Mouse (Mus musculus) heart, adult 11 months (tissue): ENCODE measurements at regions not wholly inside any gene's neighbourhood (a gene's known extent, or its start where the extent isn't known, plus 50 kb on each side); places are given as distances from the start of the nearest gene placed in this dataset.
"Not testable (repeated sequence)": the region's sequence is repeated elsewhere in the genome, so short reads cannot be mapped to it uniquely, and the experiment has no call there.

Source experiments
- DNase-seq: peaks from one replicate; pipeline ENCODE4 v3.0.0; 2022

DNA sequence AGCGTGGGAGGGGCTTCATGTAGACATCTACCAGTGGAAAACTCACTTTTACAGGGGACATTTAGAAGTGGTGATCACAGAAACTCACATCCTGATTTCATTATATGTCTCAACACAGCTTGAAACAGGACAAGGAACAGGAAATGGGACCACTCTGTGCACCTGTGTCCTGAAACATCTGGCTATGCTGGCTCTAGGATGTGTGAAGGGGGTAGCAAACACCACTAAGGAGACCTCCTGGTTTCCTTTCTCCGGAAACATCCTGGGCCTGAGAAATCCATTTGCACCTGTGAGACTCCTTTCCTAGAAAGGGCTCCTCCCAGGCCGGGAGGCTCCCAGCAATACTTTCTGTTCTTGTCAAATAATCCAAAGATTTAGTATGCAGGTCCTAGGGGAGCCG, 167.1 kb downstream of the Opa1 start:
- no peak for DNase-seq

- no peak for DNase-seq
Observed at GRCm38 (mm10) chr16:29749167-29749566, 170.0 kb downstream of the Opa1 start.

GRCm38 (mm10) chr16:29754579-29755199, 175.6 kb downstream of the Opa1 start:
- no peak for DNase-seq

DNA sequence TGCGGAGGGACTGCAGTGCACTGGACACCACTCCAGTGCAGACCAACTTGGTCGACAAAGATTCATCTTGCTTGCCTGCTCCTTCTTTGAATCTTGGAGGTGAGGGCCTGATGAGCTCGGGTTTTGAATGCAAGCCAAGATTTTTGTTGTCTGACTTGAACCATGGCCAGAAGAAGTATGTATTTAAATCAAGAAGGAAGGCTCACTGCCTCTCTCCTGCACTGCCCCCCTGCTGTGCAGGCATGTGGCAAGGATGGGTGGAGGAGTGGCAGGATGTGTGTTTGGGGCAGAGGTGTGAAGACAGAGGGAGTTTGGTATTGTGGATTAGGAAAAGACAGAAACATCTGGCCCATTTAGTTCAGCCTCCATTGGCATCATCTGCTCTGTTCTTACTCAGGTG, 179.1 kb downstream of the Opa1 start:
- DNase-seq, result no peak

DNA sequence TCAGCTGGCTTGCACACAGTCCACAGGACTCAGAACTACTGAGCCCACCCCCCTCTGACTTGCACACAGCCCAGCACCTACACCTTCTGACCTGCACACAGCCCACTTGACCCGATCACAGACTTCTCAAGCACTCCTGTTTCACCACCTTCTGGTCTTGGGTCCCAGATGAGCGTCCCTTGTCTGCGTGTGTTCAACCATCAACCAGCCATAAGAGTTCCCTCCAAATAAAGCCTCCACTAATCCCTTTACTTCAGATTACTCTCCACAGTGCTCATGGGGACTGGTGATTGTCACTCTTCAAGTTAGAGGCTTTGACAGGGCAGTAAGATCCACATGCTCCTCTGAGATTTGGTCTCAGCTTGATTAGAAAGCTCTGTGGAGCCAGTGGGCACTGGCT, 180.3 kb downstream of the Opa1 start:
- no peak for DNase-seq

DNA sequence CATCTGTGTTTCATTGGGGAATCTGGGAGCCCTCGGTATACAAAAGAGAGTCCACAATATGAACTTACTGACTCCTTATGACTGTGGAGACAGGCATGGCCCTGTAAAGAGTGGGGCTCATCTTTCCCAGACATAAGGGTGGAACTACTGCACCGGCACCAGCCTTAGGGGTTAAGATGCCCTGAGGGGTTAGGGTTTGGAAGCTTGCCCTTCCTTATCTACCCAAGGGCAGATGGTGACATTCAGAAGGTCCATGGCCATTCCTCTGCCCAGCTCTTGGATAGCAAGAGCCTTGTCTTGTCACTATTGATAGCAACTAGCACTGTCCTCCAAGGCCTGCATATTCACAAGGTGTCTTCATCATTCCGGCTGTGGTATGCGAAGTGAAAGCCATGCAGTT, 181.5 kb downstream of the Opa1 start:
- no peak for DNase-seq

DNA sequence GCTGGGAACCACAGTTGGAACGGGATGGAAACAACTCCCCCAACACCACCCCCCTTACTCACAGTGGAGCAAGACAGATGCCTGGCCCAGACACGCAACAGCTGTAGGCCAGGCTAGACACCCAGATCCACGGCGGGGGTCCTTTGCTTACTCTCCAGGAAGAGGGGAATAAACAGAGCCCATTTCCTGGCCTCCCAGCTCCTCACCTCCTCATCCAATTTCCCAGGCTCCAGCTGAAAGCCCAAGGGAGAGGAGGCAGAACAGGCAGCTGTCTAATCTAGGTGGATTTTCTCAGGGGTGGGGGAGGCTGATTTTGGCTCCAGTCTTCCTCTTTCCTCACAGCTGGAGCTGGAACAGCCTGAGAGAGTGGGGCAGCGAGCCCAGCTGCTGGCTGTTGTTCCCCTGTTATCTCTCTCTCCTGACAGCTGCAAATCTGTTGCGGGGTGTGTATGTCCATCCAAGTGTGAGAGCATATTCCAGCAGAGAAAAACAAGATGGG, 182.7 kb downstream of the Opa1 start:
- DNase-seq, result peak; percentile 99

DNA sequence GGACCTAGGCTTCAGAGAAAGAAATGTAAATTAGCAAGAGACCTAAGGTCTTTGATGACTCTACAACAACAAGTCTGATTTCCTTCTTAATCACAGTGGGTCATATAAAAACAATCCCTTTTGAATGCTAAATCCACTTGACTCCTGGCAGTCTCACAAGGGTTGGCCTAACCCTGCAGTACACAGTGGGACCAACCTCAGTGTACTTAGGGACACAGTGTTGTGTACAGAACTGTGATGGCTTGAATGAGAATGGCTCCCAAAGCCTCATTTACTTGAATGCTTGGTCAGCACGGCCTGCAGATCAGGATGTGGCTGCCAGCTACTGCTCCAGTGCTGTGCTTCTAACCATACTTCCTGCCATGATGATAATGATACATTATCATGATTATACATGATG, 185.2 kb downstream of the Opa1 start:
- DNase-seq, result no peak

DNA sequence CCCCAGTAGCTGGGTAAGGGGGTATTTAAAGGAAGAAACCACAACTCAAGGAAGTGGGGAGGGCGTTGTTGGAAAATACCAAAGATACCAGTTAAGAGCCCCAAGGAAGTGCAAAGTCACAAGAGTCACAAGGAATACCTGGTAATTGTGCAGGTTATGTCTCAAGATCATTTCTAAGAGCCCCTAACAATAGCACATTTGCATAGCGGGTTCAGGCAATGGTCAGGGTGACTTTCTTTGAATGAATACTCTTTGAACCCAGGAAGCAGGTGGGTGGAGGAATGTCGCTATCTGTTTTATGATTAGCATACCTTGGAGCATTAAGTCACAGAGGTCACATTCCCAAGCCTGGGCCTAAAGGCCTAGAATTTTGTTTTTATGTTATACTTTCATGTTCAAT, 186.7 kb downstream of the Opa1 start:
- not testable (repeated sequence) for DNase-seq

- DNase-seq, result no peak
Observed at GRCm38 (mm10) chr16:29771320-29771719, 192.2 kb downstream of the Opa1 start.

DNA sequence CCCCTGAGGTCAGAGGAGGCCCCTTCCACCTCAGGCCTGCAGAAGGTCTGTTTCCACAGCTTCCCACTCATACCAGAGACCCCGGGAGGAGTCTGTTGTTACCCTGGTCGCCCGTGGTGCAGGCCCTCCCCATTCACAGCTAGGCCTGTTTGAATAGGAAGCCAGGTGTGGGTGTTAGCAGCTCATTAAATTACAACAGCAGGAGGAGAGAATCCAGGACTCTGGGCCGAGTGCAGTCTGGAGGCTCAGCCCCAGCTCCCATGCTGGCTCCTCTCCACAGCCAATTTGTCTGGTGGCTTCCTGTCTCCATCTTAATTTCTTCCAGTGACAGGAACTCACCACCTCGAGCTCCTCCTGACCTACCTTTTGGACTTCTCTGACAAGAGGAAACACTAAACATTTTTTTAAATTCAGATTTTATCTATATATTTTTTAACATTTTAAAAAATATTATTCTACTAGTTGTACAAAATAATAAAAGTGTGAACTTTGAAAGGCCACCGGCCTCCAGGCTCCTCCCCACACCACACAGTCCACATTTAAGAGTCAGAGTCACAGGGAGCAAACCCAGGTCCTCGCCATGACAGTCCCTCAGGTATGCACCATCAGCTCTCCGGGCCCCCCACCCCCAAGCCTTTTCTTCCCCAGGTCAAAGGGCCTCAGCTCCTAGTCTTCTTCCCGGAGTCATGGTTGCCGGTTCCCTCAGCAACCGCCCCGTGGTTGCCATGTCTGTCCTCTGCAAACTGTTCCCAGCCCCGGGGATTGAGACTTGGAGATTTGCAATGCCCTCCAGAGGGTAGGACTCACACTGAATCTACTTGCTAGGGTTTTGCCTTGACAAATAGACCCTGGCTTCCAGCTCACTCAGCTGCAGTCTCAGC, 192.8 kb downstream of the Opa1 start:
- DNase-seq, result no peak

- DNase-seq, result peak; percentile 87
Observed at GRCm38 (mm10) chr16:29772609-29772988, 193.5 kb downstream of the Opa1 start.

GRCm38 (mm10) chr16:29773056-29773455, 193.9 kb downstream of the Opa1 start:
- DNase-seq, result peak; percentile 90

GRCm38 (mm10) chr16:29774949-29775348, 195.8 kb downstream of the Opa1 start:
- peak; percentile 86 for DNase-seq

DNA sequence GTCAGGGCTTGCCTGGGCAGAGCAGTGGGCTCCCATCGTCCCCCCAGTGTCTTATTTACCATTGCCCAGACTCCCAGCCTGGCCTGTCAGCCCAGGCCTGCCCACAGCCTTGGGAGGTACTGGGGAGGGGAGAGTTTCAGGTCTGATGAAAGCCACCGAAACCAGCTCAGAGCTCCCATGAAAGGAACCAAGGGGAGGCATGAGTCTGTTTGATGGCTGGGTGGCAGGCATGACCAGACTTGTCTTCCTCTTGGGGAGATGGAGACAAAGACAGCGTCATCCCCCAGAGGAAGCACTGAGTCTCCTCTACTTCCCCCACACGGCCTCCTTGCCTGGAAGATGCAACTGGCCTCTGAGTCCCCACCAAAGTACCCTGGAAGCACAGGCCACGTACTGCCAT, 196.7 kb downstream of the Opa1 start:
- no peak for DNase-seq

DNA sequence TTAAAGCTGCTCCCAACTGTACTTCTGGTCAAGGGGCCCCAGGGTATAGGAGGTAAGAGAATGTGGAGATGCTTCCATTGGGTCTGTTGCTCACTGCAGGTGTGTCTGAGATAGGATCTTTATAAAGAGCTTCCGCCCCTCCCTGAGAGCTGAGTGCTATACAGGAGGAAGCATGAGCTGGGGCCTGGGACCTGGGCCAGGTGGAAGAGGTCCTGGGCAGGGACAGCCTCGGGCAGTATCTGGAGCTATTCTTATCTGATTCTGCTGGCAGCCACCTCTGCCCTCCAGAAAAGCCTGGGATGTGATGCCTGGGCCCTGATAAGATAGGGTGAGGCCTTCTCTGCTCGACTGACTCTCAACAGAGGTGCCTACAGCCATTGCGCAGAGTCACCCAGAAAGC, 203.3 kb downstream of the Opa1 start:
- DNase-seq, result no peak

DNA sequence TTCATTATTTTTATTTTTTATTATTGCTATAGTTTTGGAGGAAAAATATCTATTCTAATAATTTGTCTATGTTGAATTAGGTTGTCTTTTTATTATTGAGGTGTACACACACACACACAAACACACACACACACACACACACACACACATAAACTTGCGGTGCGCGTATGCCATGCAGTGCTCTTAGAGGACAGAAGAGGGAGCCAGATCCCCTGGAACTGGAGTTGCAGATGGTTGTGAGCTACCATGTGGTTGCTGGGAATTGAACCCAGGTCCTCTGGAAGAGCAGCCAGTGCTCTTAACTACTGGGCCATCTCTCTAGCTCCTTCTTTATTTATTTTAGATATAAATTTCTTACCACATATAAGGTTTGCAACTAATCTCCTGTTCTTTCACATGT, 206.0 kb downstream of the Opa1 start:
- DNase-seq, result no peak

- no peak for DNase-seq
Observed at GRCm38 (mm10) chr16:29786540-29786939, 207.4 kb downstream of the Opa1 start.

DNA sequence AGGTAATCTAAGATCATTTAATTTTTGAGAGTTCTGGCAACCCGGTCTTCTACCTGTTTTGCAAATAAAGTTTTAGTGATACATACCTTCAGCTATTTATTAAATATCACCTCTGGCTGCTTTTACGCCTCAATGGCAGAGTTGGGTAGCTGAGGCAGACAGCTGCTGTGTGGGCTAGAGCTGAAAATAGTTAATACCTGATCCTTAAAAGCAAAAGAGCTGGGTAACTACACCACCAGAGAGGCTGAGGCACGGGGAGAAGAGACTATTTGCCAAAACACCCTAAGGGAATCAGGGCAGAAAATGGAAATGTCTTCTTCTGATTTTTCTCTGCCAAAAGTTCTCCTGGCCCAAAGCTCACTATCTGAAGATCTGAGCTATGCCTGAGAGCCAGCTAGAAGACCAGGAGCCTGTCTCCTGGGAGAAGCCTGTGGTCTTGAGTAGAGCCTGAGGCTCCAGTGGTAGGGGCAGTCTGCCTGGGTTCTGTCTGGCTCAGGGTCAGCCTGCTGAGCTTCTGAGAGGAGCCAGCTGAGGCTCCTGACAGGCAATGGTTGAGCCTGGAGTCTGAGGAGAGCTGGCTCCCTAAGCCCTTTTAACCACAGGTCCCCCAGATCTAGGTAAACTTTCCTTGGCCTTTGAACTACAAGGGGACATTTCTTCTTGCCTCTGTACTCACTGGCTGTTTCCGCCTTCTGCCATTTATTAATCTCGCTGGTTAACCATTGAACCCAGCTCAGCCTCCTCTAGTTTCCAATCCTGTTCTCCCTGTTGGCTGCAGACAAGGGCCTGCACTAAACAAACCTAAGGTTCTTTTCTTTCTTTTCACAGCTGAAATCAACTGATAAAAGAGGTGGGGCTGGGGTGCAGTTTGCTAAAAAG, 208.7 kb downstream of the Opa1 start:
- peak; percentile 92 for DNase-seq

DNA sequence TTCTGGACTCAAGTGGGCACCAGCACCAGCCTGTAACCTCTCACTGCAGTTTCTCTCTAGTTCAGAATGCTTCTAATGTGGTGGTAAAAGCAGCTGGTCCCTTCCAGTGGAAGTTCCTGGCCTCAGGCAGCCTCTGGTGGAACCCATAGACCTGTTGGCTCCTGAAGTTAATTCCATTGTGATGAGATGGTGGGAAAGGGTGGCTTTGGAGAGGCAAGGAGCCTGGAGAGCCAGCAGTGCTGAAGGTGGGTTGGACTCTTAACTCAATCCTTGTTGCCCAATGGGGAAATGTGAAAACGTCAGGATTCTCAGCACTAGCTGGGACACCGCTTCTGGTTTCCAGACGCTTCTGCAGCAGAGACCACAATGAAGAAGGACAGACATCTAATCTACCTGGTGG, 210.9 kb downstream of the Opa1 start:
- peak; percentile 92 for DNase-seq

DNA sequence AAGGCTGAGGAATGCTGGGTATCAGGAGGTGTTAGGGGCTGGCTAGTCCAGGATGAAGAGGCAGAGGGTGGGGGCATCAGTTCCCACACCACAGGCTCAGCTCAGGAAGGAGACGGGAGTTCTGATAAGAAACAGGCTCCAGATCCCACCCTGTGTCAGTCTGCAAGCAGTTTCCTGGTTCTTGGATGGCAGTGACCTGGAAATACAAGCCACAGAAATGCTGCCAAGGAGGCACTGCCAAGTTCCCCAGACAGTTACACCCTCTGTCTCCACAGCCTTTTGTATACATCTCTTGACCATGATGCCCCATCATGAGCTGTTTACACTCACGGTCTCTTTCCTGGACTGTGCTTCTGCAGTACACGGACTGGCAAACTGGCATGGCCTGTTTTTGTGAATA, 220.1 kb downstream of the Opa1 start:
- DNase-seq, result no peak

DNA sequence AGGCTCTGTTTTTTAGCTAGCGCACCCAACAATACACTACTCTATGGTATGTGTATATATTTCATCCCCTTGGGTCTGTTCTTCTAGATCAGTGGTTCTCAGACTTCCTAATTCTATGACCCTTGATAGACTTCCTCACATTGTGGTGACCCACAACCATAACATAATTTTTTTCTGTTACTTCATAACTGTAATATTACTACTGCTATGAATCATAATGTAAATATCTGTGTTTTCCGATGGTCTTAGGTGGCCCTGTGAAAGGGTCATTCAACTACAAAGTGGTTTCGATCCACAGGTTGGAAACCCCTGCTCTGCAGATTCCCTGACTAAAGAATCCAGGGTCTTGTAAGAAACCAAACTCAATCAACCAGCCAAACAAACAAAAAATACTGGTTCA, 220.8 kb downstream of the Opa1 start:
- no peak for DNase-seq

DNA sequence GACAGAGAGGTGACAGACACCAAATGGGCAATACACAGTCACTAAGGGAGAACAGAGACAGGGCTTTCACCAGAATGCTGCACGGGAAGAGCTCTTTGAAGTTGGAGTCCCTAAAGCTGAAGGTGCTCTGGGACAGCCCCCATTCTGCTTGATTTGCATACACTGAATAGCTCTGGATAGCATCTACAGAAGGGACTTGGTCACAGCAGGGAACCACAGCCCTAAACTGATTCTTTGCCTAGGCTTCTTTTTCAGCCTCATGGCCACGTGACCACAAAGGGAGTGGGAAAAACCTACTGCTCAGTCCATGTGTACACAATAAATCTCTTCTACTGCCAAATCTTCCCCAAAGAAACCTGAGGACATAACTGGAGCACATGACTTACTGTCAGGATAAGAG, 221.3 kb downstream of the Opa1 start:
- DNase-seq, result no peak
